Mouse (Mus musculus) layer of hippocampus, postnatal 10 days (tissue): ENCODE results near the gene Slc25a29. TPM values are rescaled to one million over a fixed set of nuclear protein-coding genes. Genes with fewer than 3 reads are reported as not detected.

Source experiments
- DNase-seq, 2 experiments: peaks; one replicate each; pipeline ENCODE4 v3.0.0; 2021; ENCODE audit warnings: low spot score in 2 of 2
- total RNA-seq, 2 experiments: library from RNA; stranded (reverse); gene quantifications; 2 replicates each; pipeline ENCODE4 v1.2.3; 2021

The Slc25a29 gene
- total RNA-seq, 2 experiments from 2014 or later, result 15.3 to 16.4 TPM

DNA sequence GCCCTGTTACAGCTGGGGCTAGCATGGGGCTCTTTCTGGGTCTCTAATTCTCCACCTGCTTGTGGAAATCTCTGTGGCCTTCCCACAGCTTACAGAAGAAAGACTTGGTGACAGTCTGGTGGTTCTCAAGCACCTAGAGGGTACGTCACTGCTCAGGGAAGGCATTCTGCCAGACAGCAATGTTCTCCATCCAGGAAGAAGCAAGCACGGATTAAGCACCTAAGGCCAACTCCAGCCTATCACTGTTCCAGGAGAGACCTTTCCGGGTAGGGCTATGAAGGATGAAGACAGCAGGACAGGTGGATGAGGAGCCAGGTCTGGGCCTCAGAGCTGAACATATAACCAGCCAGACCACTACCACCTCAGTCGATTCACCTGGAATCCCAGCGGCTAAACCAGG, 897 bp downstream of the Slc25a29 start:
- DNase-seq, result no peak

GRCm38 (mm10) chr12:108834337-108834736, 1.3 kb downstream of the Slc25a29 start:
- DNase-seq, result no peak

GRCm38 (mm10) chr12:108833408-108833807, 2.3 kb downstream of the Slc25a29 start:
- no peak for DNase-seq

GRCm38 (mm10) chr12:108832851-108833250, 2.8 kb downstream of the Slc25a29 start:
- DNase-seq, result no peak

DNA sequence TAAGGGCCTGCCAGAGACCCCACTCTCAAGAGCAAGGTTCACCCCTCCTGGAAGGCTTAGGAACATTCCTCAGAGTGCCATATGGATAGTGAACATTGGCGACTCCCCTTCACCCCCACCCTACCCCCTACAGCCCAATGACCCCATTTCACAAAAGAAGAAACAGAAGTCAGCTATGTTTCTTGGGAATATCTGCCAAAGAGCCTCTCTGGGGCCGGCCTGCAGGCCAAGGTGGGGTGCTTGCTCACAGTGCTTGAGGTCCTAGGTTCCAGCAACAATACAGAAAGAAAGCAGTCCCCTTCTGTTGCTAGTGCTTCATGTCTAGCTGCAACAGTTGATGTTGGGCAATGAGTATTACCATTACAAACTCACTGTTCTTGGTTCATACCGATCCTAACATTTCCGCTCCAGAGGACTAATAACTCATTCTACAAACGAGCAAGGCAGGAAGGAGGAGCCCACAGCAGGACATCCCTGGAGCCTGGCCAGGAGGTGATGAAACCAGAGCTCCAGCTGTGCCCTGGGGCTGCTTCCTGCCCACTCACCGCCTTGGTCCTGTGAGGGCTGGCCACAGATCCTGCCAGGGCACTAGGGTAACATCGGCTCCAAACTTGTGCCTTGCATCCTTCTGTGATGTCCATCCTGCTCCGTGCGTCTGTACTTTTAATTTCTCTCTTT, 3.6 kb downstream of the Slc25a29 start:
- no peak for DNase-seq

DNA sequence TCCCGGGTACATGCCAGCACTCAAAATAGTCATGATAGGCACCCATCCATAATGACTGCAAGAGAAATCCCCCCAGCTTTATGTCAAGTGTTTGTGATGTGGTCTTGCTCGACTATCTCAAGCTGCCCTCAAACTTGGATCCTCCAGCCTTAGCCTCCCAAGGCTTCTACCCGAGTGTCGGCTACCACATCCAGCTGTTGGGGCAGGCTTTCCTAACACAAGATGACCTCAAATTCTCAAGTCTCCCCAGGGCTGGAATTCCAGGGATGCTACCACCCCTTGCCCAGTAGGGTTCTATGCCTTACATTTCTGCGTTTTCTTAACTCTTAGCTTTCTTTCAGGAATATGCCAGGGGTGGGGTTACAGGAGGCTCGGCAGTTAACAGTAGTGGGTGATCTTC, 5.3 kb downstream of the Slc25a29 start:
- no peak for DNase-seq

- no peak for DNase-seq
These were observed 6.0 kb downstream of the Slc25a29 start for GRCm38 (mm10) chr12:108829636-108830035.

GRCm38 (mm10) chr12:108827641-108828040, 8.0 kb downstream of the Slc25a29 start:
- no peak for DNase-seq

DNA sequence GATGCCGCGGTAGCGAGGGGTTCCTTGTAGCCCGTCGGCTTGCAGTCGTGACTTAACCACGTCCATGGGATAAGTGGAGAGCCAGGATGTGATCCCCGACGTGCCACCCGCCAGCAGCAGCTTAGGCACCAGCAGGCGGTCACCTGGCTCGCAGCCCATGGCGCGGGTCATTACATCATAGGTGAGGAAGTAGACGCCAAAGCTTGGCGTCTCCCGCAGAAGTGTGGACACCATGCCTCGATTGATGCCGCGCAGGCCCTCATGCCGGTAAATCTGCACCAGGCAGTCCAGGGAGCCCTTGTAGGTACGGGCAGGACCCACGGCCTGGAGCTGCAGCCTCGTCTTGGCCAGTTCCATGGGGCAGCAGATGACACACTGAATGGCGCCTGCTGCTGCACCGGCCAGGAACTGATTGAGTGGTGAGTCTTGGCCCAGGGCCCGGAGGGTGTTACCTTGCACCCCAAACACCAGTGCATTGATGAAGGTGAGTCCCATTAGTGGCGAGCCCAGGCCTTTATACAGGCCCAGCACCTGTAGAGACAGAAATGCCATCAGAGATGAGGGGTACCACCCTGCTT, 8.6 kb downstream of the Slc25a29 start:
- no peak for DNase-seq

- DNase-seq, result no peak
These were observed 9.3 kb downstream of the Slc25a29 start for GRCm38 (mm10) chr12:108826282-108826957.

DNA sequence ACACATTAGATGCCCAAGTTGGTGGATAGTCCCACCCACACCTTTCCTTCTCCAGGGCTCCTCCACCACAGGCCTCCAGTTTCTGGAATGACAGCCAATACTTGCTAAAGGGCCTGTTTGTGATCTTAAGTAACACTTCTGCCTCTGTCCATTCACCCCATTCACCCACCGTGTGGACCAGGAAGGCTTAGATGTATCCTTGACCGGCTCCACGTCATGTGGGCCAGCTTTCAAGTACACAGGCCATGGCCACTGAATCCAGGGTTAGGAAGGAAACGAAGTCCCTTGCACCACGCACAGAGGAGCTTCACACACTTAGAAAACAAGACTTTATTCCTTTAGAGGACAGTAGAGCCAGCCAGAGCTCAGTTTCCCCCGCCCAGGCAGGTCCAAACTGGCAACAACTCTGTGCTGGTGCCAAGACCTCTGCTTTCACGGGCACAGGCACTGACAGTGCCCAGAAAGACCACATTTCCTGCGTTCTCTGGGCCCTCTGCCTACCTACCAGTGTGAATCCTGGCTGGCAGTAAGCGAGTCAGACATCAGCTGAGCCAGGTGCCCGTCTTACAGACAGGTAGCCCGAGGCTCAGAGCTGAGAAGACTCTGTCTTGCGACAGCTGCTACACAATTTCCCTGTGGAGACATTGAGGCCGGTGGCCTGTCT, 10.0 kb downstream of the Slc25a29 start:
- DNase-seq, result no peak

DNA sequence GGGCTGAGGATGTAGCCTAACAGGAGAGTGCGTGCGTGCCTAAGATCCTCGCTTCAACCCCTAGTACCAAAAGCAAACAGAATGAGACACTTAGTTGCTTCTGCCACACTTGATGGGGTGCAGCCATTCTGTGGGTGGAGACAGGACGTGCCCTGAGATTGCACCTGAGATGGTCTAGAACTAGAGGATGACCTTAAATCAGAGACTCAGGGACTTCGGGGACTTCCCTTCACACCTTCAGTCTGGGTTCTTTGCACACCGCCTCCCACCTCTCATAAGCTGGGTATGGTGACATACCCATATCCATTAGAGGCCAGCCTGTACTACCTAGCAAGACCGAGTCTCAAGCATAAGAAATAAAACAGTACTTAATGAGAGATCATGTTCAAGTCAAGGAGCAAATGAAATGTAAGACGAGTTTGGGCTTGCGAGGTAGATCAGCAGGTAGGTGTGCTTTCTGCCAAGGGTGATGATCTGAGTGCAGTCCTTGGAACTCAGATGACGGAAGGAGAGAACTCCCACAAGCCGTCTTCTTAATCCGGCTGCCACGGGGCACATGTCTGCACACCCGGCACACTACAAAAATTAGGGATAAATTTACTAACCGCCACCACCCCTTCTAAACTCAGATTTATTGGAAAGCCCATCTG, 11.3 kb downstream of the Slc25a29 start:
- DNase-seq, result no peak

GRCm38 (mm10) chr12:108823036-108823435, 12.6 kb downstream of the Slc25a29 start:
- no peak for DNase-seq

GRCm38 (mm10) chr12:108820461-108820860, 15.2 kb downstream of the Slc25a29 start:
- no peak for DNase-seq

DNA sequence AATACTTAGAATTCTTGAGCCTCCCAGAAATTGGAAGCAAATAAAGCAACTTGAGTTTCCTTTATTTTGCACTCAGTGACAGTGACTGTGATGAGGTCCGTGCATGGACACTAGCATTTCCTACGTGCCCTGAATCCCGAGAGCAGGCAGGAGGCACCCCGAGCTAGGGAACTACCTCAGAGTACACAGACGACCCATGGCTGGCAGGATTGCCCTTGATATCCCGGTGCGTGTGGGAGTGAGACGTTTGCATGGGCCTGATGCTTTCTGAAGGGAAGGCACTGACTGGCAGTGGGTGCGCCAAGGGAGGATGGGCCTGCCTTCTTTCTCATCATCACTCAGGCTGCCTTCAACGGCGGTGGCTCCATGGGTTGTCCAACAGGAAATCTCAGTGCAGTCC, 19.1 kb downstream of the Slc25a29 start:
- DNase-seq, result no peak

- DNase-seq, result no peak
These were observed 21.2 kb downstream of the Slc25a29 start for GRCm38 (mm10) chr12:108814470-108814869.

DNA sequence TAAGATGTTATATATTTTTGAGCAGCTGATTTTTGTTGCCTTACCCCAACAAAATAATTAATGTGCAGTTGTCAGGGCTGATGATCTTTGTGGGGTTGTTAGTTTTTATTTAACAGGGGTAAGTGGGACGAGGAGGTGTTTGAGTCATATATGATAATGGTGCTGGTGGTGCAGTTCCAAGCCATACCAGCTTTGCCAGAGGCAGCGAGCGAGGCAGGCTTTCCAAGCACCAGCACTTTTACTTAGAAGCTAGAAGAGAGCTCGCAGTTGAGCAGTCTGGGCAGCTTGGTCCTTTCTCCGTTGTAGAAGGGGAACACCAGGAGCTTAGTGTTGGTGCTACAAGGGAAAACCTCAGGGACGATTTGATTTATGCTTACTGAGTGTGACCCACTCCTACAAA, 23.2 kb downstream of the Slc25a29 start:
- no peak for DNase-seq

DNA sequence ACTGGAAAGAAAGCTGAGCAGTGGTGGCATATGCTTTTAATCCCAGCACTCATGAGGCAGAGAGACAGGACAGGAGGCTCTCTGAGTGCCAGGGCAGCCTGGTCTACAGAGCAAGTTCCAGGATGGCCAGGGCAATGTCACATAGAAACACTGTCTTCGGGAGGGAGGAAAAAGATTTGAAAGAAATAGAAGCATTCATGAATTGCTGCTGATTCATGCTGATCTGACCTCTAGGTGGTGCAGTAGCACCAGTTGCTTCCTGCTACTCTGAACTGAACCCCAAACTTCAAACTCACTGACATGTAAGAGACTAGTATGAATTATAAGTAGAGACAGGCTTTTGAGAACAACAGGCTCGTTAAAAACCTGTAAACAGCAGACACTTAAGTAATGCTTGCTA, 24.6 kb downstream of the Slc25a29 start:
- DNase-seq, result no peak

- no peak for DNase-seq
These were observed 25.4 kb downstream of the Slc25a29 start for GRCm38 (mm10) chr12:108810309-108810708.

- DNase-seq, result no peak
These were observed 25.9 kb downstream of the Slc25a29 start for GRCm38 (mm10) chr12:108809771-108810170.

- DNase-seq, result no peak
These were observed 27.2 kb downstream of the Slc25a29 start for GRCm38 (mm10) chr12:108808465-108808864.

DNA sequence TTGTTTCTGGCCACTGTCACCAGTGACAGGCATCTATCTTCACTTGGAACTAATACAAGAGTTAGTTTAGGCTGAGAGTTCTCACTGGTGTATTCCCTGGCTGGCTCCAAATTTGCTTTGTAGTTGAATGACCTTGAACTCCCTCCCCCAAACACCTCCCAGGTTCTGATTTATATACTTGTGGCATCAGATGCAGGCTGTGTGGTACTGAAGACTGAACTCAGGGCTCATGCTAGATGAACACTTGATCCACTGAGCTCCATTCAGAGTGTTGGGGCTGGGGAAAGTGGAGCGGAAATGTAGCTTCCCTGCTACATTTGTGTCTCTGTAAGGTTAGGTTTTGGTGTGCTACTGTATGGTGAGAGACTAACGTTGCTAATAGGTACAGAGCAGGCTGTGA, 31.3 kb downstream of the Slc25a29 start:
- DNase-seq, result no peak
